Mouse (Mus musculus): ENCODE measurements around the gene 1600002K03Rik. TPM values are rescaled to one million over a fixed set of nuclear protein-coding genes. Genes with fewer than 3 reads are reported as not detected.

Gene 1600002K03Rik
- polyA plus RNA-seq, 1 experiment = 7.6 TPM

DNA sequence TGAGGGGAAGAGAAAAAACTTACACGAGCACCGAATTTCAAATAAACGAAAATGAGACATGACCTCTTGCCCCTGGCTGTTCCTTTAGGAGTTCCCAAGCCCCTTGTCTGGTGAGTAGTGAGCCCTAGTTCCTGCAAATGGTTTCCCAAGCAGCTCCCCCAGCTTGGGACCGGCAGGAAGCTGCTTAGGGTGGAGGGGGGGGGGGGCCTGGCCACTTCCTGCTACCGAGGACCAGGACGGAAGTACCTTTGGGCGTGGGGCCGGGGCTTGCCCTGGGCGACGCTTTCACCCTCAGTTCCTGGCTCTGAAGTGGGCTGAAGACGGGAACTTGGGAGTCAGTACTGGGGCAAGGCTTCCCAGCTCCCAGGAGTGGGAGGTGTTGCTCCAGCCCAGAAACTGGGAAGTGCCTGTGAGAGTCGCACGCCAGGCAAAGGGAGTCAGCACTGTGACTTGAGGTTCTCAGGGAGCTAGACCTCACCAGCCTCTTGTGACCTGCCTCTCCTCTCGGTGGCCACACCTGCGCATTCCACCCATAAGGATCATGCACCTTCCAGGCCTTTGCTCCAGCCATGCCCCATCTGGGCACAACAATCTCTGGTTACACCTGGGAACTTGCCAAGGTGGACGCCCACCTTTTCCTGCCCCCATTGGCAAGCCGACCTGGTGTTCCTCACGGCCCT is 14.3 kb upstream of the 1600002K03Rik start:
- TF ChIP-seq EP300 (IDR thresholded peaks at IDR 0.05; ENCODE audit: insufficient read depth, low read depth, low read length) (no peak), CTCF (IDR thresholded peaks at IDR 0.05; ENCODE audit: low read depth, low read length) (no peak), POLR2A (IDR thresholded peaks at IDR 0.05; ENCODE audit: insufficient read depth, low read length) (no peak)
- Histone ChIP-seq H3K27ac (ENCODE audit: insufficient read depth, low read length) (peak overlapping the region; percentile 94), H3K9me3 (replicated peaks; ENCODE audit: control insufficient read depth, insufficient read depth, low read length, poor library complexity, severe bottlenecking) (no peaks in the 10 kb centered on the region), H3K4me3 (ENCODE audit: low read depth, low read length) (peak overlapping the region; percentile 27), H3K27me3 (ENCODE audit: control insufficient read depth, insufficient read depth, low read length, poor library complexity, severe bottlenecking) (no peaks in the 10 kb centered on the region), H3K9ac (ENCODE audit: low read depth, poor library complexity, severe bottlenecking) (peak overlapping the region; percentile 3), H3K4me1 (ENCODE audit: control insufficient read depth, insufficient read depth, low read length) (peaks cover 5% of the 10 kb centered on the region), H3K36me3 (ENCODE audit: control insufficient read depth, insufficient read depth, low read length, poor library complexity, severe bottlenecking) (peaks cover 38% of the 10 kb centered on the region)

DNA sequence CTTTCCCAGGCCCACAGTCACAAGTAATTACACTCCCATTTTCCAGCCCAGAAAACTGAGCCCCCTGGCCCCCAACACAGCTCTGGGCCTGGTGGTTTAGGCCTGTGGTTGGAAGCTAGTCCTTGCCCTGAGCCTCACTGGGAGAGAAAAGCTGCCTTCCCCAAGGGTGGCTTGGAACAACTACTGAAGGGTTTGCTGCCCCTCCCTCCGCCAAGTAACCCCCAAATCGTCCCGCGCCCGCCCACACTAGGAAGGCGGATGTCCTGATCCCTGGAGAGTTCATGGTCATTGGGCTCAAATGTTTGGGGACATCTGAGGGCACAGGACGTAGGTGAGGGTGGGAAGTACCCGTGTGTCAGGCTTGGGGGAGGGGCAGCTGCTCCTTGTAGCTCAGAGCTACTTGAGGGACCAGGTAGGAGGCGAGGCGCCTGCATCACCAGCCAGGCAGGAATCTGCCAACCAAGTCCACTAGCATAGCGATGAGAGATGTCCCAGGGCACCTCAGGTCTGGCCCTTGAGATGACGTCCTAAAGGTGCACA is 13.7 kb upstream of the 1600002K03Rik start:
- TF ChIP-seq EP300 (IDR thresholded peaks at IDR 0.05; ENCODE audit: insufficient read depth, low read depth, low read length) = no peak
- no peak for TF ChIP-seq POLR2A (IDR thresholded peaks at IDR 0.05; ENCODE audit: insufficient read depth, low read length)
- TF ChIP-seq CTCF (IDR thresholded peaks at IDR 0.05; ENCODE audit: low read depth, low read length) = no peak
- peak overlapping the region; percentile 3 for H3K9ac ChIP-seq (ENCODE audit: low read depth, poor library complexity, severe bottlenecking)
- peak overlapping the region; percentile 94 for H3K27ac ChIP-seq (ENCODE audit: insufficient read depth, low read length)
- no peaks in the 10 kb centered on the region for H3K9me3 ChIP-seq (replicated peaks; ENCODE audit: control insufficient read depth, insufficient read depth, low read length, poor library complexity, severe bottlenecking)
- H3K36me3 ChIP-seq (ENCODE audit: control insufficient read depth, insufficient read depth, low read length, poor library complexity, severe bottlenecking) = peaks cover 31% of the 10 kb centered on the region
- peak overlapping the region; percentile 57 for H3K4me3 ChIP-seq (ENCODE audit: low read depth, low read length)
- peaks cover 9% of the 10 kb centered on the region for H3K4me1 ChIP-seq (ENCODE audit: control insufficient read depth, insufficient read depth, low read length)
- H3K27me3 ChIP-seq (ENCODE audit: control insufficient read depth, insufficient read depth, low read length, poor library complexity, severe bottlenecking) = no peaks in the 10 kb centered on the region

DNA sequence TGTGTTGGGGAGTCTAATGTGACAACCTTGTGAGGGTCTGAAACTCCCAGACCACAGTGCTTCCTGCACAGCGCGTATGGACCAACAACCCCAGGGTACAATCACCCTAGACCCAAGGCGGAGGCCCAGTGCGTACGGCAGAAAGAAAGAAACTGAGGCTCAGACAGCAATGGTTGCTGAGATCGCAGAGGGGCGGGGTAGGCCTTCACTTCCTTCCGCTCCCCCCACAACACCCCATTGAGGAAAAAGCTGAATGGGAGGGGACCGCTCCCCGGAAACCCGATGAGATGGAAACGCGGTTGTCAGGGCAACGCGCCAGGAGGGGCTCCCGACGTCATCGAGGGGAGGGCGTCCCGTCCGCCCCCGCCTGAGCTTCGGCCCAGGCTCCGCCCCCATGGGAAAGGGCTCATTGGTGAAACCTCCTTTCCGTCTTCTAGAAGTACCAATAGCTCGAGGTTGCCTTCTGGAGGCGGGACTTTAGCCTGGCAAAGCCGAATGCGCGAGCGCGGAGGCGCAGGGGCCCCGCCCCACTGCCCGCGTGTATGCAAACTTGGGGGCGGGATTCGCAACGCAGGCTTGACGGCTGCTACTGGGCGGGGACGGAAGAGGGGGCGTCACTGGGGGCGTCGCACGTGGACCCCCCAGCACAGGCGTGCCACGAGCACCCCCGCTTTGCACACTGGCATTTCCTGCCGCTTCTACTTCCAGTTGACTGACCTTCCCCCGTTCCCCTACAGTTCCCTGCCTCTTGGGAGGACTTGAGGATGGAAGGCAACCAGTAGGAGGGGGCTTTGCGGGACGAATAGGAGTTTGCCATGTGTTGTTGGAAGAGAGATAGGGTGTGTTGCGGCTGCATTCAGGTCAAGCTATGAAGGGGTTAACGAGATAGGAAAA is 12.9 kb upstream of the 1600002K03Rik start:
- Histone ChIP-seq H3K36me3 (ENCODE audit: control insufficient read depth, insufficient read depth, low read length, poor library complexity, severe bottlenecking) (peaks cover 24% of the 10 kb centered on the region), H3K27ac (ENCODE audit: insufficient read depth, low read length) (peak overlapping the region; percentile 94), H3K27me3 (ENCODE audit: control insufficient read depth, insufficient read depth, low read length, poor library complexity, severe bottlenecking) (no peaks in the 10 kb centered on the region), H3K9me3 (replicated peaks; ENCODE audit: control insufficient read depth, insufficient read depth, low read length, poor library complexity, severe bottlenecking) (no peaks in the 10 kb centered on the region), H3K4me3 (ENCODE audit: low read depth, low read length) (peak overlapping the region; percentile 75), H3K4me1 (ENCODE audit: control insufficient read depth, insufficient read depth, low read length) (peaks cover 10% of the 10 kb centered on the region), H3K9ac (ENCODE audit: low read depth, poor library complexity, severe bottlenecking) (peak overlapping the region; percentile 31)
- no peak for TF ChIP-seq POLR2A (IDR thresholded peaks at IDR 0.05; ENCODE audit: insufficient read depth, low read length)
- peak; percentile 34; the same call in 1 of the 2 replicates for TF ChIP-seq EP300 (IDR thresholded peaks at IDR 0.05; ENCODE audit: insufficient read depth, low read depth, low read length)
- TF ChIP-seq CTCF (IDR thresholded peaks at IDR 0.05; ENCODE audit: low read depth, low read length) = no peak

DNA sequence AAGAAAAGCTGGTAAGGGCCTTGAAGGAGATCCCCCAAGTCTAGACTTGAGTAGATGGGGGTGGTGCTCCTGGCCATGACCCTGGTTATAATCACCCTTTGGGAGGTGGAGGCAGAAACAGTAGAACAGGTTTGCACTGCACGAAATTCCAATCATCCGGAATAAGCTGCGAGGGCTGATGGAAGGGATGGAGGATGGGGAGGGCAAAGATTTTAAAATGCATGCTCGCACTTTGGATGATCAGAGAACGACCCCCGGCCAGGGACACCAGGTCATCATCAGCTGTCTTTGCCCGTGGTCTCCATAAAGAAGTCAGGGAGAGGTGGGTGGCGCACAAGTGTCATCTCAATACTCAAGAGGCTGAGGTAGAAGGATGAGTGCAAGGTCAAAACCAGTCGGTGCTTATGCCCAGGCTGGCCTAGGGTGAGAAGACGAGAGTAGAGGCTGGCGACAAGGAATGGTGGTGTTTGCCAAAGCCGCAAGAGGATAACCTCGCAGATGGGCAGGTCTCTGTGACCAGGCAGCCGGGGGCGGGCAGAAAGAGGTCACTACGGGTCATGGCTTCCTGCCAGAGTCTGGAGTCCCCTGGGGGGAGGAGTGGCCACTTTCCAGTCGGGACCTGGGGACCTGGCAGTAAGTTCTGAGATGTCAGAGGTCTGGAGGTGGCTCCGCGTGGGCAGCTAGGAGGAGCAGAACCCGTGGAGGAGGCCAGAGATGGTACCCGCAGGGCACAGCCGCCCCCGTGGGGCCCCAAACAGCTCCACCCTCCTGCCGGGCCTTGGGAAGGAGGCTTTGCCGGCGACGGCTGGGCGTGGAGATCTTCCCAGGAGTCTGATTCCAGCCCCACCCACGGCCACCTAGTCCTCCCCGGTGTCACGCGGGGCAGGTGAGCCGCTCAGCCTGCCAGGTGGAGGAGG is 12.0 kb upstream of the 1600002K03Rik start:
- H3K9ac ChIP-seq (ENCODE audit: low read depth, poor library complexity, severe bottlenecking) = peak overlapping the region; percentile 31
- H3K4me1 ChIP-seq (ENCODE audit: control insufficient read depth, insufficient read depth, low read length) = peaks cover 11% of the 10 kb centered on the region
- peak overlapping the region; percentile 75 for H3K4me3 ChIP-seq (ENCODE audit: low read depth, low read length)
- peak overlapping the region; percentile 40 for H3K27ac ChIP-seq (ENCODE audit: insufficient read depth, low read length)
- TF ChIP-seq EP300 (IDR thresholded peaks at IDR 0.05; ENCODE audit: insufficient read depth, low read depth, low read length) (no peak), POLR2A (IDR thresholded peaks at IDR 0.05; ENCODE audit: insufficient read depth, low read length) (no peak), CTCF (IDR thresholded peaks at IDR 0.05; ENCODE audit: low read depth, low read length) (no peak)
- H3K36me3 ChIP-seq (ENCODE audit: control insufficient read depth, insufficient read depth, low read length, poor library complexity, severe bottlenecking) = peaks cover 15% of the 10 kb centered on the region
- H3K9me3 ChIP-seq (replicated peaks; ENCODE audit: control insufficient read depth, insufficient read depth, low read length, poor library complexity, severe bottlenecking) = no peaks in the 10 kb centered on the region
- no peaks in the 10 kb centered on the region for H3K27me3 ChIP-seq (ENCODE audit: control insufficient read depth, insufficient read depth, low read length, poor library complexity, severe bottlenecking)

GRCm38 (mm10) chr10:80161522-80162242 is 11.1 kb upstream of the 1600002K03Rik start:
- TF ChIP-seq CTCF (IDR thresholded peaks at IDR 0.05; ENCODE audit: low read depth, low read length) (no peak), EP300 (IDR thresholded peaks at IDR 0.05; ENCODE audit: insufficient read depth, low read depth, low read length) (0 out of 2 replicates have a peak, but pooled peaks have one; percentile 20)
- Histone ChIP-seq H3K9me3 (replicated peaks; ENCODE audit: control insufficient read depth, insufficient read depth, low read length, poor library complexity, severe bottlenecking) (no peaks in the 10 kb centered on the region), H3K4me3 (ENCODE audit: low read depth, low read length) (no peak overlapping the region), H3K27ac (ENCODE audit: insufficient read depth, low read length) (peak overlapping the region; percentile 62), H3K4me1 (ENCODE audit: control insufficient read depth, insufficient read depth, low read length) (peaks cover 12% of the 10 kb centered on the region), H3K9ac (ENCODE audit: low read depth, poor library complexity, severe bottlenecking) (peak overlapping the region; percentile 31), H3K36me3 (ENCODE audit: control insufficient read depth, insufficient read depth, low read length, poor library complexity, severe bottlenecking) (peaks cover 6% of the 10 kb centered on the region), H3K27me3 (ENCODE audit: control insufficient read depth, insufficient read depth, low read length, poor library complexity, severe bottlenecking) (no peaks in the 10 kb centered on the region)

All from ES-Bruce4 (cell line).